Mouse (Mus musculus): ENCODE measurements around the gene Naa38. TPM values are rescaled to one million over a fixed set of nuclear protein-coding genes. Genes with fewer than 3 reads are reported as not detected.

Gene Naa38
- total RNA-seq, 2 experiments from 2014 or later = 84.1 to 95.1 TPM

DNA sequence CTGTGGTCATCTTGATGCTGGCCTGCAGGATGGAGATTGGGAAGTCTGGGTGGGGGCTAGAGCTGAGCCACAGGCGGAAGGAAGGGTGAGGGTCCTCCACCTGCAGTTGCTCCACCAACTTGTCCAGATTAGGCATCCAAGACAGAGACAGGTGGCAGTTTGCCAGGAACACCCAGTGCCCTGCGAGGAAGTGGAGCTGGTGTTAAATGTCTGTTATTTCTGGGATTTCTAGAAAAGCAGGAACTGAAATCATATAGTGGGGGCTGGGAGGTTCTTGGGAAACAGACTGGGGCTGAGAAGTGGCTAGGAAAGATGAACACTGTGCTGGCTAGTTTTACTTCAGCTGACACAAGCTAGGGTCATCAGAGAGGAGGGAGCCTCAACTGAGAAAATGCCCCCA is 34.0 kb downstream of the Naa38 start:
- DNase-seq (ENCODE audit: low spot score in 2 of 2) = no peak

DNA sequence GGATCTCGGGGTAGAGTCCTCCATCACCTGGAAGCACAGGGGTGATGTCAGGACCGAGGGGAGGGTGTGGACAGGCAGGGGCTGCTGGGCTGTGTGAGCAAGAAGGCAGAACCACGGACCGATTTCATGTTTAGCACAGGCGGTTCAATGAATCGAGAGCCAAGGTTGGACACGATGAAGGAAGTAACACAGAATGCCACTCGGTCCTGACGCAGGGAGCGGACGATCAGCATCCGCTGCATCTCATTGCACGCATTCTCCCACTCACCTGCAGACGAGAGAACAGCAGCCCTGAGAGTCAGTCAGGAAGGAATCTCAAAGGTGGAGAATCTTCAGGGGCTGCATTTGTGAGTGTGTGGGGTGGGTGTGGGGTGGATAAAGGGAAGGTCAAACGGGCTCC is 35.3 kb downstream of the Naa38 start:
- no peak for DNase-seq (ENCODE audit: low spot score in 2 of 2)

DNA sequence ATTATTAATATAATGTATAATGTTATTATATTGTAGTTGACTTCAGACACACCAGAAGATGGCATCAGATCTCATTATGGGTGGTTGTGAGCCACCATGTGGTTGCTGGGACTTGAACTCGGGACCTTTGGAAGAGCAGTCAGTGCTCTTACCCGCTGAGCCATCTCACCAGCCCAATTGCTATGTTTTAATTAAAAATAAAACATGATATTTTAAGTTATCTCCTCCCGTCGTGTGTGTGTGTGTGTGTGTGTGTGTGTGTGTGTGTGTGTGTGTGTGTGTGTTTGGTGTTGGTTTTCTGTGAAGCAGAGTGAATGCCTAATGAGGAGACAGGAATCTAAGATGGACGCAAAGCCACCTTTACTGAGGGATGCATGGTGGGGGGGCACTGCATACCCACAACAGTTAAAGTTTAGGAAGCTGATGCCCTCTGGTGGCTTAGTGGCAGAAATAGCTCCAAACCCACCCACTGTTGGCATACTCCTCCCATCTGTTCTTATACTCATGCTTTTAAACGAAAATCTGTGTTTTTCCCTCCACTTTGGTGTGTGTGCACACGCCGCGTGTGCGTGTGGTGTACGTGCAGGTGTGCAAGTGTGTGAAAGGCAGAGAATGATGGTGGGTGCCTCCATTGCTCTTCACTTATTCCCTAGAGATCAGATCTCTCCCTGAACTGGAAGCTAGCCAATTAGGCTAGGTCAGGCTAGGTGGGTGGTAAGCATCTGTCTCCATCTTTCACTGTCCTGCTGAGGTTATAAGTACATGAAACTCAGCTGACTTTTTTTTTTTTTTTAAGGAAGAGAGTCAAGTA is 36.7 kb downstream of the Naa38 start:
- DNase-seq (ENCODE audit: low spot score in 2 of 2) = peak; percentile 74 to 80

DNA sequence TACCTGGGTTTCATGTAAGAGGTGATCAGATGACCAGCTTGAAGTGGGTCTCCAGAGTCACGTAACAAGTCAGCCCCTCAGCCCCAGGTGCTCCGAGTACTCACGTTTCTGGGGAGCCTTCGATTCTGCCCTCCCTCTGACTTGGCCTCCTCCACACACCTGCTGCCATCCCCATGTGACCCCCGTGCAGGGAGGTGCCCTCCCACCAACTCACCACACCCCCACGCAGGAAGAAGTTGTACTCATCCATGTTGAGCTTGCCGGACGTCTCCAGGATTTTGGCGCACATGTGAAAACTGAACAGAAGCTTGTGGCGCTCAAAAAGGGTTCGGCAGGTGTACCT is 37.3 kb downstream of the Naa38 start:
- DNase-seq (ENCODE audit: low spot score in 2 of 2) = no peak

DNA sequence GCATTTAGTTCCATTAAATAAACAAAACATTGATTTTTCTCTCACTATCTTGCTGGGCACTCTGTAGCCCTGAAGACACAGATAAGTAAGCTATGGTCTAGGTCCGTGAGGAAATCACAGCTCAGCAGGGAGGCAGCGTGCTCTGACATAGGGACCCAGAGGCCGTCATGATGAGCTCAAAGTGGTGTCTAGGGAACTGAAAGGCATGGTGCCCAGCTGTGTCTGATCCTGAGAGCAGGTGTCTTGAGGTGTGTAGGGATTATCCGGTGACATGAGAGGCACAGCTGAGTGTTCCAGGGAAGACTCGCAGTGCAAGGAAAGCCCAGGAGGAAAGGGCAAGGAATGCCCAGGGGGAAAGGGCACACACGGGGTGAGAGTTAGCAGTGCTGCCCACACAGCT is 37.9 kb downstream of the Naa38 start:
- no peak for DNase-seq (ENCODE audit: low spot score in 2 of 2)

DNA sequence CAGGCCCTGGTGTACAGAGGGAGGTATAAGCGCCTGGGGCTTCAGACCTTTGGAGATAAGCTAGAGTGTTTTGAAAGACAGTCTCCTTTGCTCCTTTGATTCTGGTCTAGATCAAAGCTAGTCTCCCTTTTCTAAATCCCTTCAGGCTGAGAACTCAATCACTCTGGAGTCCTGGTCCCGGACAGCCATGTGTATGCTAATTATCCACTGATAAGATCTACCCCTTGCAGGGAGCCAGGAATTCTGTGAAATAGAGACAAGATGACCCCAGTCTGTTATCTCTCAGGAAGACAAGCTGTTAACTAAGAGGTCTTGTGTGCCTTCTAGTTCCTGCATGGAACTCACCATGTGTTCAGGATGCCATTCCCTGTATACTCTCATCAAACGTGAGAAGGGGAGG is 42.0 kb downstream of the Naa38 start:
- DNase-seq (ENCODE audit: low spot score in 2 of 2) = no peak

DNA sequence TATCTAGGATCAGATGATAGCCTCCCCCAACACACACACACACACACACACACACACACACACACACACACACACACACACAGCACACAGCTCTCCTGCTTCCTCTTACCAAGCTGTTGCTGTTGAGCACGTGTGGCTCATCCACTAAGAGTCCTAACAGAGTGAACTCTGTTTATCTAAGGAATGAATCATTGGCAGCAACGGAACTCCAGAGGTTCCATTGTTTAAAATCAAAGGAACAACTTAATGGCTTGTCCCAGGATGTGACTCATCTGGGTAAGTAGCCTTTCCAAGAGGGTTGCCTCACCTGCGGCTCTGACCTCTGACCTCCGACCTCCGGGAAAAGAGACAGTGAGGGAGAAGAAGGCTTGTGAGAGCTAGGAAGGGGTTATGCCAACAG is 48.0 kb downstream of the Naa38 start:
- no peak for DNase-seq (ENCODE audit: low spot score in 2 of 2)

Other genes starting within 250 kb of the Naa38 start
- under 1 TPM; 0.27 to 0.31 TPM for gene Alox12b, start 238.5 kb upstream of the Naa38 start, total RNA-seq (2021)
- gene Alox8, start 197.6 kb upstream of the Naa38 start, total RNA-seq (2021) = 1 to 10 TPM; 5.2 to 6.9 TPM
- gene Gucy2e, start 158.5 kb upstream of the Naa38 start, total RNA-seq (2021) = under 1 TPM; 0.60 to 0.94 TPM
- 10 to 100 TPM; 16.6 to 18.2 TPM for gene Cntrob, start 71.7 kb upstream of the Naa38 start, total RNA-seq (2021)
- 10 to 100 TPM; 74.5 to 83.6 TPM for gene Trappc1, start 71.5 kb upstream of the Naa38 start, total RNA-seq (2021)
- gene Kcnab3, start 69.2 kb upstream of the Naa38 start, total RNA-seq (2021) = 10 to 100 TPM; 12.3 to 14.7 TPM
- gene Rnf227, start 55.0 kb upstream of the Naa38 start, total RNA-seq (2021) = 10 to 100 TPM; 72.6 to 76.6 TPM
- 100 to 1,000 TPM; 540 to 617 TPM for gene Chd3, start 26.1 kb upstream of the Naa38 start, total RNA-seq (2021)
- gene Cyb5d1, start 144 bp downstream of the Naa38 start, total RNA-seq (2021) = 10 to 100 TPM; 28.4 to 40.6 TPM
- 1 to 10 TPM; 2.1 to 2.7 TPM for gene Tmem88, start 2.7 kb downstream of the Naa38 start, total RNA-seq (2021)
- gene Kdm6b, start 18.2 kb downstream of the Naa38 start, total RNA-seq (2021) = 10 to 100 TPM; 47.0 to 50.5 TPM
- gene Dnah2, start 153.6 kb downstream of the Naa38 start, total RNA-seq (2021) = 1 to 10 TPM; 8.0 to 8.6 TPM
- gene Efnb3, start 164.7 kb downstream of the Naa38 start, total RNA-seq (2021) = 100 to 1,000 TPM; 203 to 217 TPM
- 10 to 100 TPM in 1 of 2 experiments, 1 to 10 TPM in 1; 7.7 to 10.6 TPM for gene Wrap53, start 184.8 kb downstream of the Naa38 start, total RNA-seq (2021)
- 10 to 100 TPM; 31.4 to 31.8 TPM for gene Trp53, start 184.9 kb downstream of the Naa38 start, total RNA-seq (2021)
- gene Atp1b2, start 210.5 kb downstream of the Naa38 start, total RNA-seq (2021) = 100 to 1,000 TPM; 456 to 463 TPM
- not detected for gene Shbg, start 222.4 kb downstream of the Naa38 start, total RNA-seq (2021)
- 10 to 100 TPM; 15.0 to 17.1 TPM for gene Sat2, start 226.5 kb downstream of the Naa38 start, total RNA-seq (2021)
- gene Fxr2, start 237.5 kb downstream of the Naa38 start, total RNA-seq (2021) = 100 to 1,000 TPM in 1 of 2 experiments, 10 to 100 TPM in 1; 99.2 to 103 TPM